Mouse (Mus musculus) gastrocnemius, postnatal 4 days (tissue): ENCODE data around the gene Dock4. TPM values are rescaled to one million over a fixed set of nuclear protein-coding genes. Genes with fewer than 3 reads are reported as not detected.
"Not testable (repeated sequence)": the region's sequence is repeated elsewhere in the genome, so short reads cannot be mapped to it uniquely, and the experiment has no call there.

Experiments used
- DNase-seq, 2 experiments: peaks; one replicate each; pipeline ENCODE4 v3.0.0; 2021 to 2022; ENCODE audit warnings: low spot score in 2 of 2, mixed read lengths in 2 of 2
- total RNA-seq, 2 experiments: library from RNA; stranded (reverse); gene quantifications; 2 replicates each; pipeline ENCODE4 v1.2.3; 2021

Gene Dock4
- total RNA-seq, 2 experiments from 2014 or later, result 20.7 to 23.4 TPM

DNA sequence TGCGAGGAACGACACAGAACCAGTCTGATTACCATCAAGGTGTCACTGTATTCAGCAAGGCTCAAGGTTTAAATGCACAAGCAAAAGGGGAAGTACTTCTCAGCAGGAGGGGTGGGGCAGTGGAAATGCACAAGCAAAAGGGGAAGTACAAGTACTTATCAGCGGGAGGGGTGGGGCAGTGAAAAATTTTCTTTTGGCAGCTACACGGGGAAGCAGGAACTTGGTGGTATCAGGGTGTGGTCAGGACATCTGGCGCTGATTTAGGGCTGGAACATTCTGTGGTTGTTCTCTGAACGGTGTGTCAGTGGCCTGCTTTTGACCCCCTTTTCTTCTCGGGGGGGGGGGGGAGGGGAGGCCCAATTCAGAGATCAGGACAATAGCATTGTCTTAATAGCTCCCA lies 413.0 kb downstream of the Dock4 start:
- not testable (repeated sequence) for DNase-seq

DNA sequence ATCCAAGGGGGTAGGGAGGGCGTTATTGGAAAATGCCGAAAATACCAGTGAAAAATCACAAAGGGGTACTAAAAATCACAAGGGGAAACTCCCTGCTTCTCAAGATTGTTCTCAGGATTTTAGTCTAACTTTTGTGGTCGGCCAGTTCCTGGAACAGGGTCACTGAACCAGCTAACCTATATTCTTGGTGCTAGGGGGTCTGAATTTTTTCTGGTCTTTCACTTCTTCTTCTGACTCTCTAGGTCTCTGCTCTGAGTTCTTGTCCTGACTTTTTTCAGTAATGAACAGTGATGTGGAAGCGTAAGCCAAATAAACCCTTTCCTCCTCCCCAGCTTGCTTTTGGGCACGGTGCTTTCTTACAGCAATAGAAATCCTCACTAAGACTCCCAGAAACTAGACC lies 424.6 kb downstream of the Dock4 start:
- DNase-seq, result no peak

DNA sequence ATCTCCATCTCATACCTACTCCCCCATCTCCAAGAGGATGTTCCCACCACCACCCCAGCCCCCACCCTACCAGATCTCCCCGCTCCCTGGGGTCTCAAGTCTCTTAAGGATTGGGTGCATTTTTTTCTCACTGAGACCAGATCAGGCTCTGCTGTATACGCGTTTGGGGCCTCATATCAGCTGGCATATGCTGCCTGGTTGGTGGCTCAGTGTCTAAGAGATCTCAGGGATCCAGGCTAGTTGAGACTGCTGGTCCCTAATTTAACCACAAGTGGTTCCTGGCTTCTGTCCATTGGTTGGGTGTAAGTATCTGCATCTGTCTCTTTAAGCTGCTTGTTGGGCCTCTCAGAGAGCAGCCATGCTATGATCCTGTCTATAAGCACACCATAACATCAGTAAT lies 427.0 kb downstream of the Dock4 start:
- no peak for DNase-seq

DNA sequence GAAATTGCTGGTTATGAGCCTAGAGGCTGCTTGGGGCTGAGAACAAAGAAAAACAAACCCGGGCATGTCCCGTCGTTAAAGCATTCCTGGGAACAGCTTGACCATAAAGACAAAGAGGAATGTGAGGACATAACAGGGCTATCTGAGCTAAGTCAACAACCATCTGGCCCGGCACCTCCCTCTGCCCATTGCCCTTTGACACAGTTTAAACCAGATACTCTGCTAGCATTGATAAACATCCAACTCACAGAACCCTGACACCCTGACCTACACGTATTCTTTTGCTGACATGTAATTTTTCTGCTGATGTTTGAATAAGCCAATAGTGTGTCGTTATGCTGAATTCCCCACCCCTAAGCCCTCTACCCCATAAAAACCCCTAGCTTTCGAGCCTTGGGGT lies 427.5 kb downstream of the Dock4 start:
- not testable (repeated sequence) for DNase-seq

DNA sequence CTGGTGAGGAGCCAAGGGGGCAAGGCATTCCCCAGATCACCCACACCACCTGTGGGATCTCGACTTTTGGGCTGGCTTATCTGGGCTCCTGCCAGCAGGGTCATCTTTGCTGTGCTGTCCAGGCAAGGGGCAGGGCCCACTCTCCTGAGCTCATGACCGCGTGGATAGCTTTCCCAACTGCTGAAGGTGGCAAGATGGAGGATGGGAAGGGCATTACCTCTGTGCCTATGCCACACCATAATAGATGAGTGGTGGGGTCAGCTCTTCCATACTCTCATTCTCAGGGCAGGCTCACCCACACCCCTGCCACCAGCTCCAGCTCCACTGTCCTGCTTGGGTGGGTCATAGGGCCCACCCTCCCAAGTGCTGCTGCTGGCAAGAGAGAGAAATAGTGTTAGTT lies 439.2 kb downstream of the Dock4 start:
- no peak for DNase-seq

DNA sequence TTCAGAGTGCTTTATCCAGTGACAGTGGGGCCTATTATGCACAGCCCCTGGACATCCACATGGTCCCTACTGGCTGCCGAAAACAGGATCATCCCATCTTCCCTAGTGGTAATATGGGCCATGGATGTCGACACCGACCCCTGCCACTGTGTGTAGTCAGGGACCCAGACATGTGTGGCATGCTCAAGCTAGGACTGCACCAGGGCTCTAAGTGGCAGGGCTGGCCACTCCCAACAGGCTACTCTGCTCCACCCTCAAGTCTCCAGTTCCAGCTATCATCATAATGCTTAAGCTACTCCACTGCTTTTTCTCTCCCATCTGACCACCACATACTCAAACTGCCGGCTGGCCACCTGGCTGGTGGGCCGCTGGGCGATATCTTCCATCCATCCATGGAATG lies 439.6 kb downstream of the Dock4 start:
- no peak for DNase-seq

DNA sequence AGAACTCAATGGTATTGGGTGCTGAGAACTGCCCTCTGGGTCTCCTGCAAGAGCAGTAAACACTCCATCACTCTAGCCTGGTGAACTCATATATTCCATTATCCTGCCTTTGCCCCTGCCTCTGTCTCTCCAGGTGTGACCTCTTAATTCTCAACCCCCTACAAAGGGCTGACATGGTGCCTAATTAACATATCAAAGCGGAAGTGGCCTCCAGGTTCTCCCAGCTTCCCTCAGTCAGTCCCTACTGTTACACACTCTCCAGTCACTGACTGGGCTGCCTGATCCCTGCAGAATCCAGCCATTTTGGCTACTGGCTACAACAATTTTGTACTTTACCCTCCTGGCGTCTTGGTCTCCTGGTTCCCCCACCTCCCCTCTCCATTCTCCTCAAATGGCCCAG lies 441.7 kb downstream of the Dock4 start:
- no peak for DNase-seq

DNA sequence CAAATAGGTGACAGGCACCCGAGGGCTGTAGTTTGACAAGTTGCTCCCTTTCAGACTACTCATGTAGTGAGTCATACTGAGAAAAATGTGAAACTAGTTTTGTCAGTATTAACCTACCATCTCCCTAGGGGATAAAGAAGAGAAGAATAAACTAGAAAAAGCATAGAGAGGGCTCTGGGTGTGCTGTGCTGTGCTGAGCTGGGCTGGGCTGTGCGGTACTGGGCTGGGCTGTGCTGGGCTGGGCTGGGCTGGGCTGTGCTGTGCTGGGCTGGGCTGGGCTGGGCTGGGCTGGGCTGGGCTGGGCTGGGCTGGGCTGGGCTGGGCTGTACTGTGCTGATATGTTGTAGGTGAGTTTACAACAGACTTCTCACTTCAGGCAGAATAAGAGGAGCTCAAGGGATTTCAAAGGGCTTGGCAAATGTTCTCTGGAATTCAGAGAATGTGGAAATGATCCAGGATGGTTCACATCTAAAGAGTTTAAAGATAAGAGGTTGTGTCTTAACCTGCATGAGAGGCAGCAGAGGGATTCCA lies 442.6 kb downstream of the Dock4 start:
- DNase-seq, result no peak

DNA sequence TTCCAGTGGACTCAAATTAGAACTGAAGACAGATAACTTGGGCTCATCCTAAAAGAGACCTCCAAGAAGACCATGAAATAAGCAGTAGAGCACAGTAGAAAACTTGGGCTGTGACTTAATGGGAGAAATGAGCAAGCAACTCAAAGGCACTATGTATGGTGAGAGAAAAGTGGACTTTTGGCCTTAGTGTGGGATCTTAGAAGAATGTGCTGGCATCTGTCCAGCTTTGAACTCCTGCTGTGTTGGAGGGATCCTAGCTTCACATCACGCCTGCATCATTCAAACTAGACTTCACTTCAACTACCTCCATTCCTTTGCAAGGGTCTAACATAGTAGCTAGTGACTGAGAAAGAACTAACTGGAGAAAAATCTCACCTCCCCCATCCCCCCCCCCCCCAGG lies 443.1 kb downstream of the Dock4 start:
- DNase-seq, result no peak

DNA sequence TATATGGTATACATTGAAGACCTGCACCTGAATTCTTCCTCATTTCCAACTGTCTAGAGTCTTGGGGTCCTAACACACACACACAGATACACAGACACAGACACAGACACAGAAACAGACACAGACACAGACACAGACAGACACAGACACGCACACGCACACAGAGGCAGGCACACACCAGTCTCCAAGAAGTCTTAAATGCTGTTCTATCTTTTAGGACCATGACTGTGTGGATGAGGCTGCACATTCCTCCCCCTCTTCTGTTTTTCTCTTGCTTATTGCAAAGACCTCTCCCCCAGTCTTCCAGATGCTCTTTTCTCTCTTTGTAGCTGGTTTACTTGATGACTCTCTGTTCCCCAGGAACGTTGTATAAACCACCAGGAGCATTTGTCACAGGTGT lies 443.8 kb downstream of the Dock4 start:
- no peak for DNase-seq

DNA sequence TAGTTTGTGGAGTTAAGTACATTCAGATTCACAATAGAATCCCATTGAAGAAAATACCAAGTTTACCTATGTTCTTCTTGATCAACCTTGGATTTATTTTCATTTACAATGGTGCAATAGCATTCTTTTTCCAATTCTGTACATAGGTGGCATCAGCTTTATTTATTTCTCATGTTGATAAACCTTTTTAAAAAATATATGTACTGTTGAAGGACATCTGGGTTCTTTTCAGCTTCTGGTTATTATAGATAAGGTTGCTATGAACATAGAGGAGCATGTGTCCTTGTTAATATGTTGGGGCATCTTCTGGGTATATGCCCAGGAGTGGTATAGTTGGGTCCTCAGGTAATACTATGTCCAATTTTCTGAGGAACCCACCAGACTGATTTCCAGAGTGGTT lies 445.4 kb downstream of the Dock4 start:
- DNase-seq, result no peak

DNA sequence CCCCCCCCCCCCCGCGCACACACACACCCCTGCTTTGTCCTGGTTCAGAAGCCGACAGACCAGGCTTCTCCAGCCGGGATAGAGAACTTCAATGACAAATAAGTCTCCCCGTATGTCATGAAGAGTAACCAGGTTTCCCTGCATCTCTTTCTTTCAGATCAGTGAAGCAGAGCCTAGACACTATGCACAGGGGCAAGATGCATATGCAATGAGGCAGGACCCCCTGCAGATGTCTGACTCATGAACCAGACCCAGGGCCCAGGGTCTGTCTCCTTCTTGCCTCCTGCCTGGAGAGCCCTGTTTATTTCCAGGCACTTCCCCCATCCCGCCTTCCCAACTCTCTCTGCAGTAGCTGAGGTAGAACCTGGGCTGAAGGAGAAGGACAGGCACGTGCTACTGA lies 448.0 kb downstream of the Dock4 start:
- DNase-seq, result no peak

DNA sequence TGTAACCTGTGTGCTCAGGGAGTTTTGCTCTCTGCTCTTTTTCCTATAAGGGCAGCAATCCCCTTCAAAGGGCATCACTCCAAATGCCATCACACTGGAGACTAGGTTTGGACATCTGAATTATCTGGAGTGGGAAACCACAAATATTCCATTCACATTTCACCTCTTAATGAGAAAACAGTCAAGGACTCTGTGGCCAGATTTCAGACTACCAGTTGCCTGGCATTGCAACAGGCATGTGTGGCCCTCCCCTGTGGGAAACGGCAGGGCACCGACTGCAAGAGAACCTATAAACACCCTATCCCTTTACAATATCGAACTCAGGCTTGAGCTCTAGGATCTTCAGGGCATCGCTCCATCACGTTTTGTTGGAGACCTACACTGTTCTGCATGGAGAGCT lies 448.9 kb downstream of the Dock4 start:
- no peak for DNase-seq

Other genes starting within 250 kb of the Dock4 start
- 10 to 100 TPM; 30.7 to 34.1 TPM for gene Lsmem1, start 246.5 kb upstream of the Dock4 start, total RNA-seq
- gene Ifrd1, start 197.4 kb upstream of the Dock4 start, total RNA-seq, result 100 to 1,000 TPM in 1 of 2 experiments, 10 to 100 TPM in 1; 81.3 to 107 TPM
- 10 to 100 TPM; 14.8 to 17.9 TPM for gene Zfp277, start 50 bp upstream of the Dock4 start, total RNA-seq